Mouse (Mus musculus): ENCODE measurements around the gene Psme1.

DNA sequence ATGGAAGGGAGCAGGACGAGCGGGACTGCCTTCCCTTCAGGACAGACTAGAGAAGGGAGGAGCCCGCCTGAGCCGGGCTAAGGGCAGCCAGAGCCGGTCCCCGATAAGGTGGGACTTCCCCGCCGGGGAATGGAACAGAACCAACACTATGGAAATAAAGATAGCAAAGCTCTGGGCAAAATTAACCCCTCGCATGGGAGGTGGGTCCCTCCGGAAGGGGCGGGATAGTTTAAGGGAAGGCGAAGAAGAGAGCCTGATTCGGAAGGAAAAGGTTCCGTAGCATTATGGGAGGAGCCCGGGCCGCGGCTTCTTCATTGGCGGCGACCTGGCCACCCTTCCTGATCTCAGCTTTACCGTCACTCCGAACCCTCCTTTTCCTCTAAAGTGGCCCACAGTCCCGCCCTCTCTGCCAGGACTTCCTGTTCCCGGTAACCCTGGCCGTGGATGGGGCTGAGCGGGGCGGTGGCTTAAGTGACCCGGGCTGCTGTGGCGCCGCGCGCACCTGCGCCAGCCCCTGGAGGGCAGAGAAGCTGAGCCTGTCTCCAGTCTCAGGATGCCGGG is 13.5 kb downstream of the Psme1 start, which contains the start of gene Rnf31:
- peak; percentile 60; the same call in 1 of the 2 replicates for TF ChIP-seq POLR2A (IDR thresholded peaks at IDR 0.05; ENCODE audit: borderline replicate concordance, control insufficient read depth, low read depth, low read length)
- no peak for TF ChIP-seq CTCF (IDR thresholded peaks at IDR 0.05; ENCODE audit: control insufficient read depth, insufficient read depth, low read length)
